Mouse (Mus musculus): Measurements from ENCODE around the gene Cacna1s. TPM values are rescaled to one million over a fixed set of nuclear protein-coding genes. Genes with fewer than 3 reads are reported as not detected.

The Cacna1s gene
- polyA plus RNA-seq, 1 experiment from 2014 or later: 0.60 TPM

DNA sequence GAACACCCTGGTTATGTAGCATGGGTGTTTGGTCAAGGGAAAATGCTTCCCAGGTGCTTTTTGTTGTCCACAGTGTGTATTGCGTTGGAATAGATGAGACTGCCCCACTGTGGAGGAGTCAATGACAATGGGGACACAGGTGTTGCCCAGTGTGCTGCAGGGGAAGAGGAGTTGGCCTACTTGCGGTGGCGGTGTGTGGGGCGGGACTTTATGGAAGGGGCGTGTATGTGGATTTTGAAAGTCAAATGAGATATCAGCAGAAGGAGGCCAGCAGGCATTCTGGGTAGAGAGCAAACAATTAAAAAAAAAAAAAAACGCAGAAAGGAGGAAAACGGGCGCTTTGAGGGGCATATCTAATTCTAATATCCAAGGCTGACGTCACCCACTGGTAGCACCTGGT is 97.2 kb downstream of the Cacna1s start:
- ATAC-seq (ENCODE audit: low read depth): no peak
- WGBS (ENCODE audit: insufficient replicate concordance): 79% methylated on average over 9 of the region's 9 CpGs

DNA sequence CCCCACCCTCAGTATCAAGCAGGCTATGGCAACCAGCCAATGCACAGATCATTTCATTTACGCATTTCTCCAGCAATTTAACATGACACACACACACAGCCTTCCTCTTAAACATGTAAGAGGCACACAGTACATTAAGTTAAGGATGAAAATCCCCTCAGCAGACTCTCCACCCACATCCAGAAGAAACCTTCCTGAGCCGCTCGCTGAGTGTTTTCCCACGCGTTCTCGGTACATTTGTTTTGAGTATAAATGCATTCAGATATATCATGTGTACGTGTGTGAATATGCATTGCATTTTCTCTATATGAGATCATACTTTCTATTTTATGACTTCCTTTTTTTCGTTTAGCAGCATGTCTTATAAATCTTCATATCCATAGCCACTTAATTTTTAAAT is 98.8 kb downstream of the Cacna1s start:
- Histone ChIP-seq H3K9ac (ENCODE audit: low read depth, low read length) (no peak overlapping the region), H3K27me3 (ENCODE audit: control insufficient read depth, insufficient read depth, low read depth, low read length) (no peaks in the 10 kb centered on the region), H3K9me3 (replicated peaks; ENCODE audit: control insufficient read depth, low read length) (no peaks in the 10 kb centered on the region), H3K36me3 (ENCODE audit: control insufficient read depth, insufficient read depth) (no peaks in the 10 kb centered on the region), H3K27ac (ENCODE audit: low read length) (no peak overlapping the region), H3K4me3 (ENCODE audit: low read depth, low read length) (no peak overlapping the region), H3K4me2 (ENCODE audit: low read depth, low read length) (no peak overlapping the region), H3K4me1 (ENCODE audit: control insufficient read depth, low read depth, low read length) (peaks cover 5% of the 10 kb centered on the region)
- 79% methylated on average over 8 of the region's 8 CpGs for WGBS (ENCODE audit: insufficient replicate concordance)
- no peak for ATAC-seq (ENCODE audit: low read depth)

More for the DNA sequence above, 97.2 kb downstream of the Cacna1s start:
- no peak overlapping the region for H3K4me2 ChIP-seq (ENCODE audit: low read depth, low read length)
- H3K36me3 ChIP-seq (ENCODE audit: control insufficient read depth, insufficient read depth): no peaks in the 10 kb centered on the region
- H3K4me3 ChIP-seq (ENCODE audit: low read depth, low read length): no peak overlapping the region
- no peak overlapping the region for H3K27ac ChIP-seq (ENCODE audit: low read length)
- H3K27me3 ChIP-seq (ENCODE audit: control insufficient read depth, insufficient read depth, low read depth, low read length): no peaks in the 10 kb centered on the region
- H3K9me3 ChIP-seq (replicated peaks; ENCODE audit: control insufficient read depth, low read length): no peaks in the 10 kb centered on the region
- H3K4me1 ChIP-seq (ENCODE audit: control insufficient read depth, low read depth, low read length): peaks cover 6% of the 10 kb centered on the region
- no peak overlapping the region for H3K9ac ChIP-seq (ENCODE audit: low read depth, low read length)

GRCm38 (mm10) chr1:136156304-136156703 is 103.8 kb downstream of the Cacna1s start:
- Histone ChIP-seq H3K9me3 (replicated peaks; ENCODE audit: control insufficient read depth, low read length) (no peaks in the 10 kb centered on the region), H3K9ac (ENCODE audit: low read depth, low read length) (no peak overlapping the region), H3K4me1 (ENCODE audit: control insufficient read depth, low read depth, low read length) (no peaks in the 10 kb centered on the region), H3K27me3 (ENCODE audit: control insufficient read depth, insufficient read depth, low read depth, low read length) (no peaks in the 10 kb centered on the region), H3K4me3 (ENCODE audit: low read depth, low read length) (no peak overlapping the region), H3K27ac (ENCODE audit: low read length) (no peak overlapping the region), H3K4me2 (ENCODE audit: low read depth, low read length) (no peak overlapping the region), H3K36me3 (ENCODE audit: control insufficient read depth, insufficient read depth) (no peaks in the 10 kb centered on the region)
- no peak for ATAC-seq (ENCODE audit: low read depth)
- 84% methylated on average over 4 of the region's 4 CpGs for WGBS (ENCODE audit: insufficient replicate concordance)

DNA sequence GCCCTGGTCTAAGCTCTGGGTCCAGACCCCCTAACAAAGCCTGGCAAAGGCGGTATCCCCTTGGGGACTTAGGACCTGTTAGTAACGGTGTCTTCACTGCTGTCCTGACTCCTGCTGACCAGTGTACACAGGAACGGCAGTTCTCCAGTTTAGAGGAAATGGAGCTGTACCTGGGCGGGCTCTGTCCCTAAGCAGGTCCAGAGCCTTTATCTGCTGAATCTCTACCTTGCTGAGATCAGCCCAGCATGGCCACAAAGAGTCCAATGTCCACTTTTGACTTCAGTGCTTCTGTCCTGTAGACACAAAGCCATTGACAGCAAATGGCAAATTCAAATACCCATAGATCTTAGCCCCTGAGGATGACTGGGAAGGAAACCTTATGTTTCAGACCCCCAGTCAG is 104.4 kb downstream of the Cacna1s start:
- Histone ChIP-seq H3K9me3 (replicated peaks; ENCODE audit: control insufficient read depth, low read length) (no peaks in the 10 kb centered on the region), H3K27ac (ENCODE audit: low read length) (no peak overlapping the region), H3K27me3 (ENCODE audit: control insufficient read depth, insufficient read depth, low read depth, low read length) (no peaks in the 10 kb centered on the region), H3K4me2 (ENCODE audit: low read depth, low read length) (no peak overlapping the region), H3K36me3 (ENCODE audit: control insufficient read depth, insufficient read depth) (no peaks in the 10 kb centered on the region), H3K4me3 (ENCODE audit: low read depth, low read length) (no peak overlapping the region), H3K9ac (ENCODE audit: low read depth, low read length) (no peak overlapping the region), H3K4me1 (ENCODE audit: control insufficient read depth, low read depth, low read length) (no peaks in the 10 kb centered on the region)
- no peak for ATAC-seq (ENCODE audit: low read depth)
- 70% methylated on average over 4 of the region's 4 CpGs for WGBS (ENCODE audit: insufficient replicate concordance)

DNA sequence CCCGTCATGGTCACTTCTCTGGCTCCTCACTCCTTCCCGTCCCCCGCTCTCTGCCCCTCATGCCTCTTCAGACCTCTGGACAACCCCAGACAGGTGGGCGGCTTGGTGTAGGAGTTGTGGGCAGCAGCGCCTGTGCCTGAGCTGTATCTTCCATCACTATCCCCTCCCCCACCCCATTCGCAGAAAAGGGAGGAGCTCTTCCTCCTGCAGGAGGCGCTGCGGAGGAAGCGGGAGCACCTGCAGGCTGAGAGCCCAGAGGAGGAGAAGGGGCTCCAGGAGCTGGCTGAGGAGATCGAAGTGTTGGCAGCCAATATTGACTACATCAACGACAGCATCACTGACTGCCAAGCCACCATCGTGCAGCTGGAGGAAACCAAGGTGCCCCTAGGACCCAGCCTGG is 107.3 kb downstream of the Cacna1s start:
- H3K9ac ChIP-seq (ENCODE audit: low read depth, low read length): no peak overlapping the region
- no peaks in the 10 kb centered on the region for H3K4me1 ChIP-seq (ENCODE audit: control insufficient read depth, low read depth, low read length)
- no peak; the same call in 1 of the 2 replicates for ATAC-seq (ENCODE audit: low read depth)
- H3K27me3 ChIP-seq (ENCODE audit: control insufficient read depth, insufficient read depth, low read depth, low read length): no peaks in the 10 kb centered on the region
- no peak overlapping the region for H3K4me2 ChIP-seq (ENCODE audit: low read depth, low read length)
- WGBS (ENCODE audit: insufficient replicate concordance): 63% methylated on average over 12 of the region's 12 CpGs
- H3K4me3 ChIP-seq (ENCODE audit: low read depth, low read length): no peak overlapping the region
- H3K27ac ChIP-seq (ENCODE audit: low read length): no peak overlapping the region
- no peaks in the 10 kb centered on the region for H3K9me3 ChIP-seq (replicated peaks; ENCODE audit: control insufficient read depth, low read length)
- no peaks in the 10 kb centered on the region for H3K36me3 ChIP-seq (ENCODE audit: control insufficient read depth, insufficient read depth)

DNA sequence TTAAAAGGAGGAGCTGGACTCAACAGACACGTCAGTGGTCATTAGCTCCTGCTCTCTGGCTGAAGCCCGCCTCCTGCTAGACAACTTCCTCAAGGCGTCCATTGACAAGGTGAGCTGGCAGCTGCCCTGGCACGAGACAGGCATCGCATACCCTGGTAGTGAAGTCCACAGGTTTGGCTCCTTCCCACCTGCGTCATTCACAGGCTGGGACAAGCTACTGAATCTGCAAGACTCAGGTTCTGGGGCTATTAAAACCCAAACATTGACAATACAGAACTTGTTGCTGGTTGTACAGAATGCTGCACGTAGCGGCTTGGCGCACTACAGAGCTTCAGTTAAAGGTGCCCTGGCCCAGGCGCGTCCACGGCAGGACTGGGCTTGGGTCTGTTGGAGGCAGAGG is 107.7 kb downstream of the Cacna1s start:
- no peak overlapping the region for H3K4me2 ChIP-seq (ENCODE audit: low read depth, low read length)
- H3K9ac ChIP-seq (ENCODE audit: low read depth, low read length): no peak overlapping the region
- H3K4me1 ChIP-seq (ENCODE audit: control insufficient read depth, low read depth, low read length): no peaks in the 10 kb centered on the region
- H3K9me3 ChIP-seq (replicated peaks; ENCODE audit: control insufficient read depth, low read length): no peaks in the 10 kb centered on the region
- no peak overlapping the region for H3K4me3 ChIP-seq (ENCODE audit: low read depth, low read length)
- no peaks in the 10 kb centered on the region for H3K27me3 ChIP-seq (ENCODE audit: control insufficient read depth, insufficient read depth, low read depth, low read length)
- no peaks in the 10 kb centered on the region for H3K36me3 ChIP-seq (ENCODE audit: control insufficient read depth, insufficient read depth)
- 79% methylated on average over 12 of the region's 12 CpGs for WGBS (ENCODE audit: insufficient replicate concordance)
- no peak for ATAC-seq (ENCODE audit: low read depth)
- H3K27ac ChIP-seq (ENCODE audit: low read length): no peak overlapping the region

DNA sequence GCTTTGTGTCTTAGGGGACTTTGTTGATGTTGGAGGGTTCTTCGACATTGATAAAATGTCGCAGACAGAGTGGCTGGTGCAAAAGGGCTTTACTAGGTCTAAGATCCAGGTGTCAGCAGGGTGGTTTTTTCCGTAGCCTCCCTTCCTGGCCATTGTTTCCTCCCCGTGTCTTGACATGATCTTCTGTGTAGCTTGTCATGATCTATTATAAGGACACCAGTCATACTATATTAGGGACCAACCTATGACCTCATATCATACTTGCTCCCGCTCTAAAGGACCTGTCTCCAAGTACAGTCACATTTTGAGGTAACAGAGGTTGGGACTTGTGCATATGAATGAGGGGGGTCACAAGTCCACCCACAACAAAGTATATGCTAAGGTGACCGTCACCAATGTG is 108.4 kb downstream of the Cacna1s start:
- Histone ChIP-seq H3K9ac (ENCODE audit: low read depth, low read length) (no peak overlapping the region), H3K4me2 (ENCODE audit: low read depth, low read length) (no peak overlapping the region), H3K36me3 (ENCODE audit: control insufficient read depth, insufficient read depth) (no peaks in the 10 kb centered on the region), H3K4me1 (ENCODE audit: control insufficient read depth, low read depth, low read length) (no peaks in the 10 kb centered on the region), H3K9me3 (replicated peaks; ENCODE audit: control insufficient read depth, low read length) (no peaks in the 10 kb centered on the region), H3K4me3 (ENCODE audit: low read depth, low read length) (no peak overlapping the region), H3K27me3 (ENCODE audit: control insufficient read depth, insufficient read depth, low read depth, low read length) (no peaks in the 10 kb centered on the region), H3K27ac (ENCODE audit: low read length) (no peak overlapping the region)
- no peak for ATAC-seq (ENCODE audit: low read depth)
- WGBS (ENCODE audit: insufficient replicate concordance): 66% methylated on average over 6 of the region's 6 CpGs

DNA sequence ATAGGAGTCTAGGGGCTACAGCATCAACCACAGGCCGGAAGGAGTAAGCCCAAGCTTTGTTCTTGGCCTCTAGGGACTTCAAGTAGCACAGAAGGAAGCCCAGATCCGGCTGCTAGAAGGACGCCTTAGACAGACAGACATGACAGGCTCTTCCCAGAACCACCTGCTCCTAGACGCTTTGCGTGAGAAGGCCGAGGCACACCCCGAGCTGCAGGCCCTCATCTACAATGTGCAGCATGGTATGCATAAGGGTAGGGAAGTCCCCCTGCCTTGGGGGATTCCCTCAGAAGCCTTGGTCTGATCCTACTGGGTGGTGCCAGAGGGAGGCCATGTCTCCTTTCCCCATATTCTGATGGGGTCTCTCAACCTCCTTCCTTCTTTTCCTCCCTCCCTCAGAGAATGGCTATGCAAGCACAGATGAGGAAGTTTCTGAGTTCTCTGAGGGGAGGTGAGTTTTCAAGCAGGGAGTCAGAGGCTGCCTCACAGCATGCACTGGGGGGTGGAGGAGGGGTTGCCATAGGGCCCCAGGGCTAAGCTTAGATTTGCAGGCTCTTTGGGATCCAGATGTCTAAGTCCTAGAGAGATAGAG is 108.9 kb downstream of the Cacna1s start:
- Histone ChIP-seq H3K4me1 (ENCODE audit: control insufficient read depth, low read depth, low read length) (no peaks in the 10 kb centered on the region), H3K27me3 (ENCODE audit: control insufficient read depth, insufficient read depth, low read depth, low read length) (no peaks in the 10 kb centered on the region), H3K9ac (ENCODE audit: low read depth, low read length) (no peak overlapping the region), H3K27ac (ENCODE audit: low read length) (no peak overlapping the region), H3K4me2 (ENCODE audit: low read depth, low read length) (no peak overlapping the region), H3K4me3 (ENCODE audit: low read depth, low read length) (no peak overlapping the region), H3K9me3 (replicated peaks; ENCODE audit: control insufficient read depth, low read length) (no peaks in the 10 kb centered on the region), H3K36me3 (ENCODE audit: control insufficient read depth, insufficient read depth) (no peaks in the 10 kb centered on the region)
- WGBS (ENCODE audit: insufficient replicate concordance): 74% methylated on average over 7 of the region's 7 CpGs
- ATAC-seq (ENCODE audit: low read depth): no peak

- no peak overlapping the region for H3K4me2 ChIP-seq (ENCODE audit: low read depth, low read length)
- H3K9ac ChIP-seq (ENCODE audit: low read depth, low read length): no peak overlapping the region
- no peaks in the 10 kb centered on the region for H3K27me3 ChIP-seq (ENCODE audit: control insufficient read depth, insufficient read depth, low read depth, low read length)
- ATAC-seq (ENCODE audit: low read depth): no peak
- WGBS (ENCODE audit: insufficient replicate concordance): 66% methylated on average over 2 of the region's 2 CpGs
- no peaks in the 10 kb centered on the region for H3K36me3 ChIP-seq (ENCODE audit: control insufficient read depth, insufficient read depth)
- no peak overlapping the region for H3K4me3 ChIP-seq (ENCODE audit: low read depth, low read length)
- H3K27ac ChIP-seq (ENCODE audit: low read length): no peak overlapping the region
- H3K4me1 ChIP-seq (ENCODE audit: control insufficient read depth, low read depth, low read length): peaks cover 3% of the 10 kb centered on the region
- no peaks in the 10 kb centered on the region for H3K9me3 ChIP-seq (replicated peaks; ENCODE audit: control insufficient read depth, low read length)
These were observed 112.9 kb downstream of the Cacna1s start for GRCm38 (mm10) chr1:136165436-136165835.
